Mouse (Mus musculus) CH12F3 (cell line): ENCODE results near the gene C2.
"Not testable (repeated sequence)": the region's sequence is repeated elsewhere in the genome, so short reads cannot be mapped to it uniquely, and the experiment has no call there.

Source experiments
- in situ Hi-C: fragments of 300-500 bp; cut with MboI; formaldehyde crosslinking; loops from 2 replicates; pipeline ENCODE4 v1.14.3; 2020; ENCODE audit warnings: low sequenced_read_pairs

C2 gene

GRCm38 (mm10) chr17:34911945-34912351, 13.9 kb upstream of the C2 start:
- in situ Hi-C loops, result no loop called here

- in situ Hi-C loops, result no loop called here
Measured at GRCm38 (mm10) chr17:34910982-34911381, 12.9 kb upstream of the C2 start.

GRCm38 (mm10) chr17:34902895-34903294, 4.8 kb upstream of the C2 start:
- in situ Hi-C loops, result no loop called here

DNA sequence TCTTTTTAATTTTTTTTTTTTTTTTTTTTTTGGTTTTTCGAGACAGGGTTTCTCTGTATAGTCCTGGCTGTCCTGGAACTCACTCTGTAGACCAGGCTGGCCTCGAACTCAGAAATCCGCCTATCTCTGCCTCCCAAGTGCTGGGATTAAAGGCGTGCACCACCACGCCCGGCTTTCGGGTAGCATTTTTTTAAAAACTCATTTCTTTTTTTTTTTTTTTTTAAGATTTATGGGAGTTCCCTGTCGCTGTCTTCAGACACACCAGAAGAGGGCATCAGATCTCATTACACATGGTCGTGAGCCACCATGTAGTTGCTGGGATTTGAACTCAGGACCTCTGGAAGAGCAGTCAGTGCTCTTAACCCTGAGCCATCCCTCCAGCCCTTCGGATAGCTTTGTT, 3.9 kb upstream of the C2 start:
- in situ Hi-C loops, result not testable (repeated sequence)

- in situ Hi-C loops, result not testable (repeated sequence)
Measured at GRCm38 (mm10) chr17:34900826-34901225, 2.8 kb upstream of the C2 start.

DNA sequence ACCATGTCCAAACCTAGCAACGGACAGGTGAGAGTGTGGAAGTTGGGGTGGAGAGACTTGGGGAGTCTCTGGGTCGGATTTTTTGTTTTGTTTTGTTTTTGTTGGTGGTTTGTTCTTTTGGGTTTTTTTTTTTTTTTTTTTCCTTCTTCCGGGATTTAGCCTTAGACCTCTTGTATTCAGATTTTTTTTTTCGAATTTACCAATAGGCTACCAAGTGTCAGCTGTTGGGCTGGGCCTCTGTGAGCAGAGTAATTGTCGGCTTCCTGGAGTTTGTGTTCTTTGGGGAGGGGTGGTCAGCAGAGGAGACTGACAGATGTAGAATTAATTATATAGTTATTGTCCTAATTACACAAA, 1.8 kb upstream of the C2 start:
- in situ Hi-C loops, result no loop called here

DNA sequence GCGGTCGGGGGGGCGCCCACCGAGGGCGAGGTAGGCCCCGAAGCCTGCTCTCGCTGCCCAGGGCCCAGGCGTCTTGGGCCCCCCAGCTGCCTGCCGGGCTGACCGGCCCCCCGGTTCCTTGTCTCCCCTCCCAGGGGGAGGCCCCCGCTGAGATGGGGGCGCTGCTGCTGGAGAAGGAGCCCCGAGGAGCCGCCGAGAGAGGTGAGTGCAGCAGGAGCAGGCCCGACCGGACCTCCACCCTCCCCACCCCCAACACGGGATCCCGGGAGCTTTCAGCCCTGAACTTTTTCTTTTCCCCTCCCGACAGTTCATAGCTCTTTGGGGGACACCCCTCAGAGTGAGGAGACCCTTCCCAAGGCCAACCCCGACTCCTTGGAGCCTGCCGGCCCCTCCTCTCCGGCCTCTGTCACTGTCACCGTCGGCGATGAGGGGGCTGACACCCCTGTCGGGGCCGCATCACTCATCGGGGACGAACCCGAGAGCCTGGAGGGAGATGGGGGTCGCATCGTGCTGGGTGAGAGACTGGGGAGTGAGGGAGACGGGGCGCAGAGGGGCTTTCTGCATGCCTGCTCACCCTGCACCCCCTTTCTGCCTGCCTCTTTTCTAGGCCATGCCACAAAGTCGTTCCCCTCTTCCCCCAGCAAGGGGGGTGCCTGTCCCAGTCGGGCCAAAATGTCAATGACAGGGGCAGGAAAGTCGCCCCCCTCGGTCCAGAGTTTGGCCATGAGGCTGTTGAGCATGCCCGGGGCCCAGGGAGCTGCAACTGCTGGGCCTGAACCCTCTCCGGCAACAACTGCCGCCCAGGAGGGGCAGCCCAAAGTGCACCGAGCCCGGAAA, 1.2 kb upstream of the C2 start:
- in situ Hi-C loops, result no loop called here

GRCm38 (mm10) chr17:34898706-34899052, 614 bp upstream of the C2 start:
- in situ Hi-C loops, result no loop called here

DNA sequence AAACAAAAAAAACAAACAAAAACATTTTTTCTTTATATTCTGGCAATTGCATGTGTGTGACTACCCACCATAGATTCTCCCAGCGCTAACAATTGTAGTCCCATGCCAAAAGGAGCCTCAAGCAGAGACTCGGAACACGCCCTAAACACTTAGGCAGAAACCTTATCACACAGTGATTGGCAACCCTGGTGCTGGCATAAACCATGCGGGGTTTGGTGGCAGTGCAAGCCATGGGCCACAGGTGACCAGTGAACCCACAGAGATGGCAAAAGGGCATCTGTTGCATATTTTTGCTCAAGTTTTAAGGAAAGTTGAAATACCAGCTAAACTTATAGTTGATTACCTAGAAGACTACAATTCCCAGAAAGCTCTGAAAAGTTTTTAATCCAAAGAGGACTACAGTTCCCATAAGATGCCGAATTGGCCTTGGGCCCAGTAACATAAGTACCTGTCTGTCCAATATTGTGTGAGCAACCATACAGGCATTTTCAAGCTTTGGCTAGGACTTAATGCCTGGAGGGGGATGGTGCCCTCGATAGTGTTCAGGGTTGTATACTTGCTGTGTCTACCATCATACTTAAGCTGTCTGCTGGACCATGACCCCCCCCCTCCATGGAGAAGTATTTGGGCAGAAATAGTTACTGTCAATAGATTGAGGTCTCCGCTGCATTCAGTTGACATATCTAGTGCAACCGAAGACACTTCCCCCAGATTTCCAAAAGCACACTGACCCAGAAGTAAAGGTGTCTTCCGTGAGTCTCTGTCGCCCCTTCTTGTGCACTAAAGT, 499 bp downstream of the C2 start:
- in situ Hi-C loops, result no loop called here

- in situ Hi-C loops, result no loop called here
Measured at GRCm38 (mm10) chr17:34896366-34896765, 1.7 kb downstream of the C2 start.

GRCm38 (mm10) chr17:34895724-34896123, 2.3 kb downstream of the C2 start:
- in situ Hi-C loops, result no loop called here

- in situ Hi-C loops, result no loop called here
Measured at GRCm38 (mm10) chr17:34894801-34895530, 3.1 kb downstream of the C2 start.

DNA sequence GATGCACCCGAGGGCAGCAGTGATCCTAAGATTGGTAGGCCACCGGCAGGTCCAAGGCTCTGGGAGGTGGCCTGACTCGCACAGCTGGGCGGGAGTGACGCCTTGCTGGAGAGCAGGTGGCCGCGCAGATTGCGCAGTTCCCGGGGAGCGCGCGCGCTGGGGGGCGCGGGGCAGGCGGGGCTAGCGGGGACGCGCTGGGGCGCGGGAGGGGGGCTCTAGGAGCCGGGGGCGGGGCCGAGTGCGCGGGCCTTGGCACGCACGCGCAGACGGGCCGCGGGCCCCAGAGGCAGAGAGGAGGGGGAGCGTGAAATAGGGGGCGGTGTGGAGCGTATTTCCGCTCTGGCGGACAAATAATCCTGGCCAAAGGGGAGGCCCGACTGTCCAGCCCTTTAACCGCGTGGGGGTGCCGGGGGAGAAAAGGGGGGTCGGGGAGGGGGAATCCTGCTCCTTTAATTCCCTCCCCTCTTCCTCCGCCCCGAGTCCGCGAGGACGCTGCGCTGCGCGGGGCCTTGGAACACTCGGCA, 3.9 kb downstream of the C2 start:
- in situ Hi-C loops, result no loop called here

- in situ Hi-C loops, result no loop called here
Measured at GRCm38 (mm10) chr17:34893072-34893824, 4.8 kb downstream of the C2 start.

DNA sequence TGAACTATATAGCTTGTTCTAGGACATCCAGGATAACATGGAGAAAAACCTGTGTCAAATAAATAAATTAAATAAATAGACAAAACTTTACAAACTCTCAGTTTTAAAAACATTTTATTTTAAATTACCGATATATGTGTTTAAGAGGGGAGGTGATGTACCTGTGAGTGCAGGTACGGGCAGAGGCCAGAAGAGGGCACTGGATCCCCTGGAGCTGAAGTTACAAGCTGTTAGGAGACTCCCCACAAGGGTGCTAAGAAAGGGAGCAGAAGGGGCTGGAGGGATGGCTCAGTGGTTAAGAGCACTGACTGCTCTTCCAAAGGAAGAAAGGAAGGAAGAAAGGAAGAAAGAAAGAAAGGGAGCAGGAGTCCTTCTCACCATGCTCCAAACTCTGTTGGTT, 6.7 kb downstream of the C2 start:
- in situ Hi-C loops, result no loop called here

DNA sequence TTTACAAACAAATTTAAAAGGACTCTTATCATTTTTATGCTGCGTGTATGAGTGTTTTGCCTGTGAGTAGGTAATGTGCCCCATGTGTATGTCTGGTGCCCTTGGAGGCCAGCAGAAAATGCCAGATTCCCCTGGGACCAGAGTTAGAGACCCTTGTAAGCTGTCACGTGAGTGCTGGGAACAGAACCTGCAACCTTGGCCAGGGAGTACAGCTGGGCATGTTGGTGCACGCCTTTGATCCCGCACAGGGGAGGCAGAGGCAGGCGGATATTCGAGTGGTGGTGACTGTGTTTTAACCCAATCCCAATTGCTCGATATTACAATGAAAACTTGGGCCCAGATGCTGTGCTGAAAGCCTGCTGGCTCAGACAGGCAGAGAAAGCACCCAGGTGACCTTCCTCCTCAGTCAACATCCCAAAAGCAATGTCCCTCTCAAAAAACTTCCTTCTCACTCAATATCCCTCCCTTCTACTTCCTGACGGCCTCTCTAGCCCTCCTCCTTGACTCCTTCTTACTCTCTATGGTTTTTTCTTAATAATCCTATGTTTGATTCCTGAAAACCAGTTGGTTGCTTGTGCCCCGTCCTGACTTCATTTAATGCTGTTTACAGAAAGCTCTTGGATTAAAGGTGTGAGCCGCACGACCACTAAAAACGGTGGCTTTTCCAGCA, 7.9 kb downstream of the C2 start:
- in situ Hi-C loops, result no loop called here

DNA sequence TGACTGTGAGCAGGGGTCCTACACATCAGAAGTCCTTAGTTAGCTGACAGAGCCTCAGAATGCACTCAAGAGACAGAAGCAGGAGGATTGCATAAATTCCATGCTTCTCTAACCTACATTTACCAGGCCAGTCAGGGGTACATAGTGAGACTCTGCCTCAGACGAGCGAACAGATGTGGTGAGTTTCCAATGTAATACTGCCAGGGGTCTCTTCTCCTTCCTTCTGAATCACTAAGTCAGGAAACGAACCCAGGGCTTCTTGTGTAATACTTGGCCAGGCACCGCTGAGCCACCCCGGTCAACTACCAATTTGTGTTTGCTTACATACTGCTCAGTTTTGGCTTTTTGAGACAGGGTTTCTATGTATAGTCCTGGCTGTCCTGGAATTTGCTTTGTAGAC, 10.1 kb downstream of the C2 start:
- in situ Hi-C loops, result no loop called here

DNA sequence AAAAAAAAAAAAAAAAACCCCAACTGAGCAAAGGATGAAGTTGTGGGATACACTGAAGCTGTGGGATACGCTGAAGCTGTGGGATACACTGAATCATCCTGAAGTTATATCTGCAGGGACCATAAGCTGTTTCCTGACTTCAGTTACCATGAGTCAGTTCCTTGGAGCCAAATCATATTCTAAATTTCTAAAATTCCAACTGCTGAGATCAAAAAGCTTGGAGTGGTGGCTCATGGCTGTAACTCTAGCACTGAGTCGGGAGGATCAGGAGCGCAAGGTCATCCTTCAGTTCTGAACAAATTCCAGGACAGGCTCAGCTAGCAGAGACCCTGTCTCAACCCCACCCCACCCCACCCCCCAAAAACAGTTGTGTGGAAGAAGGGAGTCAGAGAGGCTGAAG, 12.4 kb downstream of the C2 start:
- in situ Hi-C loops, result no loop called here

- in situ Hi-C loops, result no loop called here
Measured at GRCm38 (mm10) chr17:34884704-34885103, 13.4 kb downstream of the C2 start.

- in situ Hi-C loops, result no loop called here
Measured at GRCm38 (mm10) chr17:34883332-34883731, 14.7 kb downstream of the C2 start.
